Mouse (Mus musculus): ENCODE measurements at regions not wholly inside any gene's neighbourhood (a gene's known extent, or its start where the extent isn't known, plus 50 kb on each side); places are given as distances from the start of the nearest gene placed in this dataset.

DNA sequence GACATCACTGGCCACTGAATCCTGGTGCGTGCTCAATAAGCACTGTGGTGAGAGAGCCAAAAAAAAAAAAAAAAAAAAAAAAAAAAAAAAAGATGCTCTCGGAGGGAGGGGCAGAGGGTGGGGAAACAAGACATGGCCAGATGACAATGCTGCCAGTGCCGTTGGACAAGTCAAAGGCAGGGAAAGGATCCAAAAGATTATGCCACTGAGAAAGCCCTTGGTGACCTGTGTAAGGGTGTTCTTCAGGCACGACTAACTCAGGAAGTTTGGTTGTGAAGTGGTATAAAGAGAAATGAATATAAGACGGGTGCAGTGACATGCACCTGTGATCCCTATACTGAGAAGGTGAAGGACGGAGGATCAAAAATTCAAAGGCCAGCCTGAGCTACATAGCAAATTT is 121.8 kb upstream of the Max start:
- TF ChIP-seq CTCF (IDR thresholded peaks at IDR 0.05; ENCODE audit: low read depth, low read length) (no peak), TAL1 (conservative IDR thresholded peaks at IDR 0.05; ENCODE audit: low read depth, low read length) (no peak), GATA1 (IDR thresholded peaks at IDR 0.05; ENCODE audit: borderline replicate concordance, low read length) (no peak)
